Mouse (Mus musculus) mature B cell (primary cell): ENCODE data around the gene Tlcd1.
"Not testable (repeated sequence)": the region's sequence is repeated elsewhere in the genome, so short reads cannot be mapped to it uniquely, and the experiment has no call there.

Source experiments
- in situ Hi-C: fragments of 300-500 bp; cut with MboI; formaldehyde crosslinking; loops from 2 replicates; pipeline ENCODE4 v1.14.3; 2019

The Tlcd1 gene

DNA sequence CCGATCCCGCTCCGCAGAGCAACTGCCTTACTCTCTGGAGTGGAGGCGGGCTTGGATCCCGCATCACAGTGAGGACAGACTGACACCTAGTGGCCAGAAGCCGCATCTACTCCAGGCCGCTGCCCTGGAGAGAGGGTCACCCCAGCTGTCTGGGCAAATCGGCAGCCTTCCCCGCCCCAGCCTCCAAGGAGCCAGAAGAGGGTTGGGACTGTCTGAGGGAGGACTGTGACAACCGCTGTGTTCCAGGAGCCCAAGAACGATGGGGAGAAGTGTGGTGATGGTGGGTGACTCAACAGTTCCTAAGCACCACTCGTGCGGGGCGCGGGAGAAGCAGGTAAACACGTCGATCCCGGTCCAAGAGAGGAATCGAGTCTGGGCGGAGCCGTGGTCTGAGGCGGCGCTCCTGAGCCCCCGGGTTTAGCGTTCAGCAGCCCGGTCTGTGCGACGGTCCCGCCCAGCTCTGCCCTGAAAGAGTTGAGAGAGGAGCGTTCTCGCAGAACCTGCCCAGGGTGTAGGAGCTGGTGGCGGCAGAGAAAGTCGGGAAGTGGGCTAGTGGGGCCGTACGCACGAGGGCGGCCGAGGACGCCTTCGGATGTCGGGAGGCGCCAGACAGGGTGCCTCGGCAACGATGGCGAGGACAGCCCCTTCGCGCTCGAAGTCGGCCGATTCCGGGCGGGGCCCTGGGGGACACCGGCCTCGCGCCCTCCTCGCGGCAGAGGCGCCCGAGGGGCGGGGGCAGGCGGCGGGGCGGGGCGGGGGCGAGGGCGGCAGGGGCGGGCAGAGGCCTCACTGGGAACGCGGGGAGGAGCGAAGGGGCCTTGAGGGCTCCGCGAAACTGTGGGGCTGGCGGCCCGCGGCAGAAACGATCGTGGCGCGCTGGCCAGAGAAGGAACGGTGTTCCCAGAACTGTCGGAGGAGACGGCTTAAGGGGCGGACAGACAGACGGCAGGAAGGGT lies 1.7 kb downstream of the Tlcd1 start:
- in situ Hi-C loops = no loop called here

DNA sequence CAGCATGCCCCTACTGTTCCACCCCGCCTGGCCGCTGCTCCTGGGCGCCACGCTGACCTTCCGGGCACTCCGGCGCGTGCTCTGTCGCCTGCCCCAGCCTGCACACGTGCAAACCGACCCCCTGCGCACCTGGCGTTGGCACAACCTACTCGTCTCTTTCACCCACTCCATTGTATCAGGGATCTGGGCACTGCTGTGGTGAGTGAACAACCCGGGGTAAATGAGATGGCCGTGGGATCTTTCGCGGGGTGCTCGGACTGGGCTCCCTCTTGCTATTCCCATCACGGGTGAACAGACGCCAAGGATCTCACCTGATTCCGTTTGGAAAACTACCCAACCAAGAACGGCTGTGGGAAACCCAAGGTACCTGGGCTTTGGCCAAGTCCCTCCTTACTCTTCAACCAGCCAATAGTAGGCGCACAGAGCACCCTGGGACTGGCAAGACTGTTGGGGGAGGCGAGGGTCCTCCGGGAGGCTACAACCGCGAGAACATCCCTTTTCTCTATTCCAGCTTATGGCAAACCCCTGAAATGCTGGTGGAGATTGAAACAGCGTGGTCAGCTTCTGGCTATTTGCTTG lies 2.4 kb downstream of the Tlcd1 start:
- in situ Hi-C loops = no loop called here

DNA sequence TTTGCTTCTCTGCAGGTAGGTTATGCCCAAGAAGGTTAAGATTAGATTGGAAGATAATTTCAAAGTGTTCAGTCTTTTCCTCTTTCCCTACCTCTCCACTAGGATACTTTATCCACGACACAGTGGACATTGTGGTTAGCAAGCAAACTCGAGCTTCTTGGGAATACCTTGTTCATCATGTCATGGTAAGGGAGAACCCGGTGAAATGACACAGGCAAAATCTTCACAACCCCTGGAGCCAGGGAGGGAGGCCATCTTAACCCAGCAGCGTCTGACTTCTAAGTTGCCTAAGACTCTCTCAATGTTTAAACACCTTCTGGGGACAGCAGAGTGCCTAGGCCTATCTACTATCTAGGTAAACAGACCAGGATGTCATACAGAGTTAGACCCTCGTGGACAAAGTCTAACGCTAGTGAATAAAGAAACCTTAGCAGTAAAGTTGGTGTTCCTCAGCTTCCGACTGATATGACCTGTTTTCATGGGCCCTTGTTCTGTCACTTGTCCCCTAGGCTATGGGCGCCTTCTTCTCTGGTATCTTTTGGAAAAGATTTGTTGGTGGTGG lies 3.0 kb downstream of the Tlcd1 start:
- in situ Hi-C loops = no loop called here

DNA sequence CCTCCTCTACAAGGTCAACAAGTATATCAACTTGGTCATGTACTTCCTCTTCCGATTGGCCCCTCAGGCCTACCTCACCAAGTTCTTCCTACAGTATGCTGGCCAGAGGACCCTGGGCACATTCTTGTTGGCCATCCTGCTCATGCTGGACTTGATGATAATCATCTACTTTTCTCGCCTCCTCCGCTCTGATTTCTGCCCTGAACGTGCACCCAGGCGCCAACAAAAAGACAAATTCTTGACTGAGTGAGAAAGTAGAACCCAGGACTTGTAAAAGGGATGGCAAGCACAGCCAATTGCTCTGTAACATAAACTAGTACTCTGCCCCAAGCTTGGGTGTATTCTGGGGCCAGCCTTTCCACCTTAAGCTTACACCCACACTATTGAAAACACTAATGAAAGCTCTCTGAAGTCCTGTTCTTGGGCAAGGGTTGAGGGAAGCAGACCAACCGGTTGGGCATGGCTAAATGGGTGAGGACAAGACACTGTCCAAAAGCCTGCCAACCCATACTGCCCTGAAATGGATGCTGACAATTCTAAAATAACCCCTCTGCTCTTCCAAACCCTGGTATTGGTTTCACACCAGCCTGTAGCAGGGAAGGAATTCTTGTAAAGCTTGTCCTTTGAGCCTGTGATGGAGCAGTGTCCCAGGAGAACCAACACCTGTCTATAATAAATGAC lies 3.7 kb downstream of the Tlcd1 start:
- in situ Hi-C loops = no loop called here

DNA sequence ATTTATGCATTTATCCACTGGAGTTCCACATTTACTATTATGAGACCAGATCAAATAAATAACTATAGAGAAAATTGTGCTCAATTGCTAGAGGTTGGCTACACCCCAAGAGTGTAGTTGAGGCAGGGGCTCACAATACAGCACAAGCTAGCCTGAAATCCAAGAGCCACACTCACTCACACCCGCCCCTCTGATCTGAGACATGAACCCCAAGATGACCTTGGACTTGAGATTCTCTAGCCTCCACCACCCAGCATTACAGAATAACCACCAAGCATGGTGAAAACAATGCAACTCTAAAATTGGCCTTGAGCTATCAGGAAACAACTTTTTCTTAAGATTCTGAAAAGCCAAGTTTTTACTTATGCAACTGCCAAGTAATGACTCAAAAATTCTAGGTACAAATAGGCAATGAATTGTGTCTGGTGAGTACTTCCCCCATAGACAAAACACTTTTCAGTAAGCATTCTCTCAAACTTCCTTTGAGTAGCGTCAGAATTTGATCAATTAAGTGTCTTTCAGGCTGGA lies 5.4 kb downstream of the Tlcd1 start:
- in situ Hi-C loops = no loop called here

DNA sequence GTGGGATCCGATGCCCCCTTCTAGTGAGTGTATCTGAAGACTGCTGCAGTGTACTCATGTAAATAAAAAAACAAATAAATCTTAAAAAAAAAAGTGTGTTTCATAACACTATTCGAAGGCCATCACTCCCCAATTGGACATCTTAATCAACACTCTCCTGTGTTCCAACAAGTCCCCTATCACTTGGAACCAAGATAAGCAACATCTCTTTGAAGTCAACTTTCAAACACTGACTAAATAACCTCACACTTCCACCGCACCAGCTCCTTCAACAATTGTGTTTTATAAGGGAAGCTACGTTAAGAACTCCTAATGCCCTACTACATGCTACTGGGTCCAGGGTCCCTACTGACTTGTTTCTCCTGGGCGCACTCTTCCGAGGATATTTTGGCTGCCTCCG lies 5.9 kb downstream of the Tlcd1 start:
- in situ Hi-C loops = no loop called here

DNA sequence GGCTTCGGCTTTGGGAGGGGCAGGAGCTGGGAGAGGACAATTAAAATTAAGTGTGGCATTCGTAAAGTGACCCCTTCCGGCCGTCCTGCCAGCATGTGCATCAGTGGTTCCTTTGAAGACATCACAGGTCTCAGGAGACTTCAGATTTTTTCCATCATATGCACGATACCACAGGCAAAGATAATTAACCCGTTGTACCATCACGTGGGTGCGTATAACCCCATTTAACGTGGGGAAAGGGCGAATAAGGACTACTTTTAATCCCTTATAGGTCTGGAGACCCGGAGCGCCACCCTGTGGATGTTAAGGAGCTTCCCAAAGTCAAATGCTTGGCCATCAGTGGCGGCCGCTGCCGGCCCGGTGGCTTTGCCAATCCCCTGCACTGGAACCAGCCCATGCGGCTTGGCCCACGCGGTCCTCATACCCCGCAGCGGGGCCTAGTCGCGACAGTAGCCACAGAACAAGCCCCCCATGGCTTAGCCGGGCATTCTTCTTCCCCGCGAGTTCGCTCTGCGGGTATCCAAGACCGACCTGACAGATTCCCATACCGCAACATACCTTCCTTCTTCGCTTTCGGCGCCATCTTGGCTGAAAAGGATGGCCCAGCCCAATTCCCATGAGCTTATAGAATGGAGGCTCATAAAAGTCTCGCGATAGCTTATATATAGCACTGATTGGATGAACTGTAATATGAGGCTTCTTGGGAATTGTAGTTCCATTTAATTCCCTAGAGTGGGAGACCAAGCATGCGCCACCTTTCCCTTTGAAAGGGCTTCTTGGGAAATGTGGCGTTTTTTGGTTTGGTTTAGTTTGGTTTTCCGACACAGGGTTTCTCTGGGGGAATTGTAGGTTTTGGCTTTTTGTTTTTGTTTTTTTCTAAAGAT lies 6.7 kb downstream of the Tlcd1 start, which contains the start of gene Rpl23a:
Rpl23a (minus strand) TSS at position 624 of the 884 bp plus-strand sequence.
- in situ Hi-C loops = no loop called here

DNA sequence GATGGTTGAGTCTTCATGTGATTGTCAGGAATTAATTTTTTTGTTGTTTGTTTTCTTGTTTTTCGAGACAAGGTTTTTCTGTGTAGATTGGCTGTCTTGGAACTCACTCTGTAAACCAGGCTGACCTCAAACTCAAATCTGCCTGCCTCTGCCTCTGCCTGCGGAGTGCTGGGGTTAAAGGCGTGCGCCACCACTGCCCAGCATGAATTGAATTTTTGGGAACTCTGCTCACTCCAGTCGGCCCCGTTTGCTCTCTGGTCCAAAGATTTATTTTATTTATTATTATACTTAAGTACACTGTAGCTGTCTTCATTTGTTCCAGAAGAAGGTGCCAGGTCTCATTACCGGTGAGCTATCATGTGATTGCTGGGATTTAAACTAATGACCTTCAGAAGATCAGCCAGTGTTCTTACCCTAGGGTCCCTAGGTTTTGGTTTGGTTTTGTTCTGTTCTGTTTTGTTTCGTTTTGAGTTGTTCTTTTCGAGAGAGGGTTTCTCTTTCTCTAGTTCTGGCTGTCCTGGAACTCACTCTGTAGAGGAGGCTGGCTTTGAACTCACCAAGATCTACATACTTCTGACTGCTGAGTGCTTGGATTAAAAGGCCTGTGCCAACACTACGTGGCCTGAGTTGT lies 7.5 kb downstream of the Tlcd1 start:
- in situ Hi-C loops = no loop called here

DNA sequence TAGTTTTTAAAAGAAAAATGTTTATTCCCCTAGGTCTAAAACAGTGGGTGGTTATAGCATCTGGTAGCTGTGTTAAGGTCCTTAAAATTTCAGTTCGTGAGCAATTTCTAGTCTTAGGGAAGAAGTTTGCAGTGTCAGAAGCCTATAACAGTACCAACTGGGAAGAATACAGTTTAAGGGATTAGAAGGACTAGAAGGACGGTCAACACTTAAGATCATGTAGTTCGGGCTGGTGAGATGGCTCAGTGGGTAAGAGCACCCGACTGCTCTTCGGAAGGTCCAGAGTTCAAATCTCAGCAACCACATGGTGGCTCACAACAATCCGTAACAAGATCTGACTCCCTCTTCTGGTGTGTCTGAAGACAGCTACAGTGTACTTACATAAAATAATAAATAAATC lies 8.2 kb downstream of the Tlcd1 start:
- in situ Hi-C loops = not testable (repeated sequence)

DNA sequence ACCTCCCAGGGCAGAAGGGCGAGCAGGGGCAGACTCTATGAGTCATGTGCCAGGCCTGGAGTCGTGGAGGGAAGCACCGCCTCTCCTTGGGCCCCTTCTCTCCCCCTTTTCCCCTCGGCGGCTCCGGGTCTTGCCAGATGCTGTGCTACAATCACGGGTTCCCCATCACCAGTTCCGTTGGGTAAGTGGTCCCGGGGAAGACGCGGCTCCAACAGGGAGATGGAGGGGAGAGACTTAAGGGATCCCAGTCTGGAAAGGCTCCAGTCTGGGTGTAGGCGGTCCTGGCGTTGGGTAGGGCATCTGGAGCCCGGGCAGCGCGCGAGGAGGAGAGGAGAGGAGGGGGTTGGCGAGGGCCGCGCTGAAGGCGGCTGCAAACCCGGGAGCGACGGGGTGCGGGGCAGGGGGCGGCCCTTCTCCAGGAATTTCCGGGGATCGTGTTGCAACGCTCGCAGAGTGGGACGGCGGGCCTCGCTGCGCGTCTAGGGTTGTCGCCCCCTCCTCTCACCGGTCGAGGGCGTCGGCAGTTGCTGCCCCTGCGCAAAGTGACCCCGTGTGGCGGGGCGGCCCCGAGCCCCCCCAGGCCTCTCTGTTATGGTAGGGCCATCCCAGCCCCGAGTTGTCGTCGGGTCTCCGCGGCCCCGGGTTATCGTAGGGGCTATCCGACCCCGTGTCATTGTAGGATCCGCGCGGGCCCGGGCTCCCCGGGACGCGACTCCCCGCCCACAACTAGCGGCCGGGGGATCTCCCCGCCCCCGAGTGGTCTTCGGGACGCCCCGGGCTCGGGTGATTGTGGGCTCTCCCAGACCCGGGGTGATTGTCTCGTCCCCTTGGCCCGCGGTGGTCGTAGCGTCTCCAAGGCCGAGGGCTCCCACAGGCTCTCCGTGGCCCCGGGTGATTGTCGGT lies 12.1 kb downstream of the Tlcd1 start, which contains the start of gene Rab34:
Rab34 (plus strand) TSS at position 100 of the 903 bp plus-strand sequence.
- in situ Hi-C loops = no loop called here

DNA sequence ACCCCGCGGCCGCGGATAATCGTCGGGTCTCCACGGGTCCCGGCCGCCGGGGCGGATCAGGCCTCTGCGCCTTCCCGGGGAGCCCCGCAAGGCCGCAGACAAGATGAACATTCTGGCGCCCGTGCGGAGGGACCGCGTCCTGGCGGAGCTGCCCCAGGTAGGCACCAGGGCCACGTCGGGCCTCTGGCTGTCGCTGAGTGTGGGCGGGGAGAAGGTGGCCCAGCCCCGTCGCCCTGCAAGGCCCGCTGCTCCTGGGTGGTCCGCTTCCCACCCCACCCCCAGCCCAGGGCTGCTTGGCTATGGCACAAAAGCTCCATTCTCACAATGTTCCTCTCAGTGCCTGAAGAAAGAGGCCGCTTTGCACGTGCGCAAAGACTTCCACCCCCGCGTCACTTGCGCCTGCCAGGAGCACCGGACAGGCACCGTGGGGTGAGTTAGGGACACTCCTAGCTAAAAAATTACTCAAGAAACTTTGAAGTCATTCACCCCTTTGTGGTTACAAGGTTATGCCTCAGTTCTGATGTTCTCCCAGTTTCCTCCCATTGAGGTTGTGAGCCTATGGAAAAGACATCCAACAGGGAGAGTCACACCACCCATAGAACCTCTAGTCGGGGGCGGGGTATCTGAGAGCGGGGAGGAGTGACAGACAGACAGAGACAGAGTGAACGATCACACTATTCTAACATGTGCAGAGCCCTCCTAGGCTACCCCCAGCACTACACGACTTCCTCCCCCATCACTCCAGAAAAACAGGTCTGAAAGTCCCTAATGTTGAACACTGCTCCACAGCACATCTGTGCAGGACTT lies 12.9 kb downstream of the Tlcd1 start:
- in situ Hi-C loops = no loop called here

DNA sequence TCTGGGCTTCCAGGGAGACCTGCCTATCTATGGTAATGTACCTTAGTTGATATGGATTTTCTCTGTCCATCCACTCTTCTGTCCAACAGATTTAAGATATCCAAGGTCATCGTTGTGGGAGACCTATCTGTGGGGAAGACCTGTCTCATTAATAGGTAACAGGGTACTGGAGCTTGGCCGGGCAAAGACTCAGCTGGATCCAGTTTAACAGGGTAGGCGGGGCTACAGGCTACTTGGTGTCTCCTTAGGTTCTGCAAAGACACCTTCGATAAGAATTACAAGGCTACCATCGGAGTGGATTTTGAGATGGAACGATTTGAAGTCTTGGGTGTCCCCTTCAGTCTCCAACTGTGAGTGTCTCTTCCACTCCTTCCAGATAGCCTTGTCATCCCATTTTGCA lies 13.5 kb downstream of the Tlcd1 start:
- in situ Hi-C loops = no loop called here

DNA sequence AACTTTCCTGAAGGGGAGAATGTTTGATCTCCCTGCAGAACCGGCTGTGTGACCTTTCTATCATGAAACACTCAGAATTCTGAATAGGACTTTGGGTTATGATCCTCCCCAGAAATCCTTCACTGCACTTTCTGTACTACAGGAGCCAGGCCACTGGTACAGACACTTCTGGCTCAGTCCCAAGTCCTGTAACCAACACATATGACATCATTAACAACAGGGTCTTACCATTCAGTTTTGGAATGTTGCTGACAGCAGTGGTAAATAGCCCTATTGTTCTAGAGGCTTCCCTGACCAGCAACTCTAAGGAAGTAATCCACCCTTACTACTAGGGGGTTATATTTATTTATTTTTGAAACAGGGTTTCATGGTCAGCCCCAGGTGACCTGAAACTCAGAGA lies 16.6 kb downstream of the Tlcd1 start, which contains the start of gene Proca1:
Proca1 (plus strand) TSS at position 280 of the 400 bp plus-strand sequence.
- in situ Hi-C loops = no loop called here

DNA sequence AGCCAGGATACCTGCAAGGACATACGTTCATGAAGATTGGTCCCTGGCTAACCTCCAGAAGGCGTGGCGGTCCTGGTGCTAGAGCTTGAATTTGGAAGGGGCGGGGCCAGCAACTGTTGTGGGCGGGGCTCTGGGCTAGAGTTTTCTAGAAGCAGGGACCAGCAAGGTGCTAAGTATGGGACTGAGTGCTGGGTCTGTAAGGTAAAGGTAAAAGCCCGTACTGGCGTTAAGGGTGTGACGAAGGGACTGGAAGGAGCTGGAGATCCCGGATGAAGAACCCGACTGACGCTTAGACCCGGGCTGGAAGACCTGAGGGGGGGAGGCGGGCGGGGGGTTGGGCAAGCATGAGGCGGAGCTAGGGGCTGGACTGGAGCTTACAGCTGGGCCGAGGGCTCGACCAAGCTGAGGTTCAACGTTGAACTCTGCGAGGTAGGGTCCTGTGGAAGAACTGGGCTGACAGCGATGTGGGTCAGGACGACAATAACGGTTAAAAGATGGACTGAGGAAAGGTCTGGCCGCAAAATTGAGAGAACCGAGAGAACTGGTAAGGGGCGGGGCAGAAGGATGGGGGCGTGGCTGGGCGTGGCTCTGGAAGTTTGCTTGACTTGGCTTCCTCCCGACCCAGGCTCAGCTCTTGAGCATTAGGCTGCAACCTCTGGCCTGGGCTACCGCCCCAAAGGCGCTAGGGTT lies 18.0 kb downstream of the Tlcd1 start:
- in situ Hi-C loops = no loop called here

DNA sequence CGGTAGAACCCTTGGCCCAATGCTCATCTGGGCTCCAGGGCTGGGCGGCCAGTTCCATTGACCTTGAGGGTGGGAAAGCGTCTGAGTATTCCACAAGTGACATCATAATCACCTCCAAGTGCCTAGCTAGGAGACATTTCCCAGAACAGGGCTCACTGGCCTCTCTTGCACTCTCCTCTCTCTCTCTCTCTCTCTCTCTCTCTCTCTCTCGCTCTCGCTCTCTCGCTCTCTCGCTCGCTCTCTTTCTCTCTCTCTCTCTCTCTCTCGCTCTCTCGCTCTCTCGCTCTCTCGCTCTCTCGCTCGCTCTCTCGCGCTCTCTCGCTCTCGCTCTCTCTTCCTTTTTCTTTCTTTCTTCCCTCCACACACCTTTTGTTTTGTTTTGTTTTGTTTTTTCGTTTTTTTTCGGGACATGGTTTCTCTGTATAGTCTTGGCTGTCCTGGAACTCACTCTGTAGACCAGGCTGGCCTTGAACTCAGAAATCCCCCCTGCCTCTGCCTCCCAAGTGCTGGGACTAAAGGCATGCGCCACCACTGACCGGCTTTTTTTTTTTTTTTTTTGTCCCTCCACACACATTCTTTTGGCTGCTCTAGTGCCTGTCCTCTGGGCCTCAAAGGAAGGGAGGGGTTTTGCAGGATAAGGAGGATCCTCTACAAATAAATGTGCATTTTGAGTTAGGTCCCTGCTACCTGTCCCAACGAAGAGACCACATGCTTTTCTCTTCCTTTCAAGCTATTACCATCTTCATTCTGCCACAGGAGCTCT lies 18.8 kb downstream of the Tlcd1 start:
- in situ Hi-C loops = no loop called here

DNA sequence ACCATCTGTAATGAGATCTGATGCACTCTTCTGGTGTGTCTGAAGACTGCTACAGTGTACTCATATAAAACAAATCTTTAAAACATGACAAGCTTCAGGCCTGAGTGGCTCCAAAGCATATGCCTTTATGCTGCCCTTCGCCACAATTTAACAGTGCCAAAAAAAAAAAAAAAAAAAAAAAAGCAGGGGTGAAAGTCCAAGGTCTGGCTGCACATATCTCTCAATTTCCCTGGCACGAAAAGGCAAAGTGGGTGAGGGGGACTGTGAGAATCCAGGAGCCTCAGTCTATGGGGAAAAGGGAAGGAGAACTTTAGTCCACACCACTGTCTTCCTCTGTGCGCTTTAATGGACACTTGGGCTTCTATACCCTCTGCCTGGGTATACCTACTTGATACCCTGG lies 25.9 kb downstream of the Tlcd1 start:
- in situ Hi-C loops = no loop called here

DNA sequence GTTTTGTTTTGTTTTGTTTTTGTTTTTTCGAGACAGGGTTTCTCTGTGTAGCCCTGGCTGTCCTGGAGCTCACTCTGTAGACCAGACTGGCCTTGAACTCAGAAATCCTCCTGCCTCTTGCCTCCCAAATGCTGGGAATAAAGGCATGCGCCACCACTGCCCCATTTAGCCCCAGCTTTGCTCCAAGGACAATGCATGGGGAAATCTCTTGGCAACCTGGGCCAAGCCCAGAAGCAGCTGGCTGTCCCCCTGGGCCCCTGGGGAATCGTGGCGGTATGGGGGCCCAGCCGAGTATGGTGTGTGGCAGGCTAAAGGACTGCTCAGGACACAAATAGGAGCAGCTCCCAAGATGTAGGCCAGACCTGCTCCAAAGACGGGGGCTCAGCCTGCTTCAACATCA lies 27.8 kb downstream of the Tlcd1 start:
- in situ Hi-C loops = no loop called here
